Mouse (Mus musculus) ovary, adult 18-20 months (tissue): Measurements from ENCODE around the gene Uhrf1.

ENCODE experiments used
- DNase-seq: peaks from one replicate; pipeline ENCODE4 v3.0.0; 2022; ENCODE audit warnings: low spot score, mixed read lengths

Uhrf1 gene

DNA sequence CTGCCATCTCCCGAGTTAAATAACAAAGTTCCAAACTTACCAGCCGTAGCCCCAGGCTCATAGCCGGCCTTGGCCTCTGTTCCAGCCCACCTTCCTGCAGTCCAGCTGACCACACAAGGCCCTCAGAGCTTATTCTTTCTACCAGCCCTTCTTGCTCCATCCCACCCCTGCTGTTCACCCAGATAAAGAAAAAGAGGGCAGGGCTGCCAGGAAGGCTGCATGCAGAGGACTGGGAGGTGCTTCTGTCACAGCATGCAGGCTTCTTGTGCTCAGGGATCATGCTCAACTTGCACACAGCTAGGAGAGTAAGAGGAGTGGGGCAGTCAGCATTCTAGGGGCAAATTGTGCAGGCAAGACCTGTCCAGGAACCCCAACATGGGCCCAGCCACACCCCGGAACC lies 45.0 kb downstream of the Uhrf1 start:
- DNase-seq = no peak

GRCm38 (mm10) chr17:56348586-56348985 lies 45.5 kb downstream of the Uhrf1 start:
- no peak for DNase-seq

DNA sequence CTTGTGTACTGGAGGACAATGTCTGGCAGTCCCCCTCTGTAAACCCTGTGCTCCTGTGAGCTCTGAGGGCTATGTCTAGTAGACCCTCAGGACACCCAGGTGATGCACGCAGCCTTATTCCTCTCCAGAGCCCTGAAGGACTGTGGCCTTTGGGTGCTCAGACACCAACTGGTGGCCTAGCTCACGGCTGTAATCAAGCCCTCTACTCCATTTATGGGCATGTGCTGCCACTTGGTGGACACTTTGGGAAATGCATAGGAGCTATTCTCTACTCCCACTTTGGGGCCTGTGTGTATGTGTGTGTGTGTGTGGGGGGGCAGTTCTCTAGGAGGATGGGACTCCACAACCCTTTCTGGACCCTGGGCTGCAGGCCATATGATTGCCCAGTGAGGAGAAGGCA lies 47.6 kb downstream of the Uhrf1 start:
- DNase-seq = peak; percentile 32

GRCm38 (mm10) chr17:56356921-56357885 lies 54.1 kb downstream of the Uhrf1 start:
- DNase-seq = peak; percentile 36

DNA sequence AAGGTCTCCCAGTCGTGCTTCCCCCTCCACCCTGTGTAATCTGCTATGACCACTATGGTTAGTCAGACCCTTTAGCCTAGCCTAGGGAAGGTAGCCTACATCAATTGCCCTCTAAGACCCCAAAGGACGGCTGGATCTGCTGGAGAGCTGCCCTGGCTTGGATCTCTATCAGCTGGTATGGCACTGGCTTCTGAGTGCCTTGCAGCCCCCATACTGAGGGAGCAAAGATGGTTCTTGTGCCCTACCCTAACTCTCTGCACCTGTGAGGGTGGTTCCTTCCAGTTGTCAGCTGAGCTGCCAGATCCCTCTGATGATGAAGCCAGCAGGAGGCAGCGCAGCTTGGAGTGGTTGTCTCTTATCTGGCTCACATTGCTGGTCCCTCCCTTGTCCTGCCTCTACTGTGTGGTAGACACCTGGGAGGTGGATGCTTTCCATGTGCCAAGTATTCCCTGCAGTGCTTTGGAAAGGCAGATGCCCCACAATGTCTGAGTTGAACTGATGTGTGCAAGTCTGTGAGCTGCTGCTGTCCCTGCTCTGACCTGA lies 56.1 kb downstream of the Uhrf1 start:
- DNase-seq = no peak

- DNase-seq = no peak
Measured at GRCm38 (mm10) chr17:56359864-56360263, 56.7 kb downstream of the Uhrf1 start.

DNA sequence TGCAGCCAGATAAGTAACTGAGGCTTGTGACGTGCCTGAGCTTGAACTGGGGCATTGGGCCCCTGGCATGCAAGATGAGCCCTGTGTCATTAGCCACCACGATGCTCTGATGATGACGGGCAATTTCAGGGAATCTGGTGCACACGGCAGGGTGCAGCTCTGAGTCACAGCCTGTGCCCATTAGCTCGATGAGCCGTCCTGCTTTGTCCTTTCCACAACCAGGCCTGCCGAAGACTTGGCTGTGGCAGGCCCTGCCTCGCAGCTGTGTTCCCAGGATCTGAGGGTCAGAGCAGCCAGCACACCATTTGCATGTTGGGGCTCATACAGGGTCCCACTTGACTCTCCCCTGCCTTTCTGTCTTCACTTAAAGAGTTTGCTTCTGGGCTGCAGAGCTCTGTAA lies 57.3 kb downstream of the Uhrf1 start:
- DNase-seq = no peak

DNA sequence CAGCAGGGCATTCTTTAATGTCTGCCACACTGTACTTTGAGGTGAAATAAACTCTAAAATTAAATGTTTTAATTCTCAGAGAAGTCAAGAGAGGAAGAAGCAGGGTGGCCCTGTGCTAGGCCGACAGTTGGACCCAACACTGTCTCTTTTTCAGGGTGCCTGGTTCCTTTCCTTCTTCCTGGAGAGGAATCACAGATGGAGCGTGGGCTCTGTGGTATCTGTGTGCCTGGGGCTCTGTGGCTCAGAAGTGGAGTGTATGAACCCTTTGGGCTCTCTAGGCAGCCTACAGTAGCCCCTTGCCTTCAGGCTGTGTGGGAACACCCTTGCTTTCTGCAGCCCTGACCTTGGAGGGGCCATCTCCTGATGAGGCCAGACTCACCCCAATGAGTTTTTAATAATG lies 58.4 kb downstream of the Uhrf1 start:
- DNase-seq = no peak

- DNase-seq = no peak
Measured at GRCm38 (mm10) chr17:56365791-56366673, 62.9 kb downstream of the Uhrf1 start.

GRCm38 (mm10) chr17:56368291-56368790 lies 65.2 kb downstream of the Uhrf1 start:
- no peak for DNase-seq

DNA sequence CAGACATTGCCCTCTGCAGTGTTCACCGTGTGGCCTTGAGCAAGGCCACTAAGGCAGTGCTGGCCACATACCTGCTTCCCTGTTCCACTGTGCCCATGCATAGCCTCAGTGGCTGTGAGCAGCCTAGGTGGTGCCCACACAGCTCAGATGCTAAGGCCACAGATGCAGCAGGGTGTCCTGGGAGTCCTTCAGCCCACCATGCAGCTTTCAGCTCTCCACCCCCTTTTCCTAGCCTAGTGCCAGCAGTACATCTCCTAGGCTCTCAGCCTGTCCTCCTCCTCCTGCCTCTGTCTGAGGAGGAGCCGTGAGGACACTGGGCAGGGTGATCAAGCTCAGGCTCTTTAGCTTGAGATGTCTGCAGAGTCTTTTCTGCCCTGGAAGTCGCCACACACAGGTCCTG lies 67.0 kb downstream of the Uhrf1 start:
- DNase-seq = no peak

DNA sequence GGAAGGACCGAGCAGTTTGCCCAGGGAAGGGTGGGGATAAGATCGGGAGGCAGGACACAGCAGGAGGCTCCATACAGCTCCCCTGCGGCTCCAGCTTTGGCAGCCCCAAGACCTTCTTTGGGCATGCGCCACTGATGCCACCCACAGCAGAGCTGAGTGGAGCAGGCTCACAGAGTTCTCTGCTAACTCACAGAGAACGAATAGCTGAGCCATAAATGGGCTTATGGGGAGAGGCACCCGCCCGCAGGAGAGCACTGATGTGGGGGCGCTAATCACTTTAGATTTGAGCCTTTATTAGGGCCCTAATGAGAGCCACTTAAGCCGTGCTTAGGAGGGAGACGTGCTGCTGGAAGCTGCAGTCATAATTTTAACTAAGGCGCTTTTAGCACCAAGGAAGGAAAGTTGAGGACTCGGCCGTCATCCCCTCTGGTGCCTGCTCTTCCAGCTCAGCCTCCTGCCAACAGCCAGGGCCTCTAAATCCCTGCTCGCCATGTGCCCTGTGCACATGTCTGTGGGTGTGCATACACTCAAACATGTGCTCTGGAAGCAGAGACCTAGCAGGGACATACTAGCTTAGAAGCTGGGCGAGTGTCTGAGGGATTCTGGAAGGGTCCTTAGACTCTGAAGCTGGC lies 68.0 kb downstream of the Uhrf1 start:
- DNase-seq = no peak

GRCm38 (mm10) chr17:56372109-56372508 lies 69.0 kb downstream of the Uhrf1 start:
- no peak for DNase-seq
